Mouse (Mus musculus) megakaryocyte, embryonic 14.5 days (primary cell): Measurements from ENCODE around the gene Cbfb. TPM values are rescaled to one million over a fixed set of nuclear protein-coding genes. Genes with fewer than 3 reads are reported as not detected.
A peak's percentile ranks its signal among the peaks of the same experiment; 100 is the strongest.
"Not testable (repeated sequence)": the region's sequence is repeated elsewhere in the genome, so short reads cannot be mapped to it uniquely, and the experiment has no call there.

Experiments
- H3K27me3 ChIP-seq: replicated peaks from 2 replicates; pipeline ENCODE3; 2012; ENCODE audit warnings: inconsistent platforms
- H3K36me3 ChIP-seq: replicated peaks from 2 replicates; pipeline ENCODE3; 2012; ENCODE audit warnings: low read length, inconsistent platforms, mixed read lengths
- H3K4me1 ChIP-seq: 2 replicates; pipeline ENCODE4 v1.6.1; 2012; ENCODE audit warnings: inconsistent platforms
- H3K4me3 ChIP-seq: replicated peaks from 2 replicates; pipeline ENCODE3; 2012; ENCODE audit warnings: moderate library complexity, mild to moderate bottlenecking, inconsistent platforms
- H3K9me3 ChIP-seq: 2 replicates; pipeline ENCODE4 v1.6.1; 2012; ENCODE audit warnings: inconsistent platforms
- FLI1 ChIP-seq: IDR thresholded peaks from 2 replicates; pipeline ENCODE4 v1.6.1; 2012; ENCODE audit warnings: low read length, inconsistent platforms, mixed read lengths
- GATA1 ChIP-seq: IDR thresholded peaks from 3 replicates; pipeline ENCODE4 v1.6.1; 2012; ENCODE audit warnings: mixed read lengths, low read length, inconsistent platforms, borderline replicate concordance
- polyA plus RNA-seq: library from polyadenylated mRNA; stranded (reverse); fragments of >175 nt; gene quantifications from 2 replicates; pipeline ENCODE4 v1.2.3, GENCODE M21; 2012; ENCODE audit warnings: low replicate concordance; ENCODE audit not compliant: insufficient read depth

Gene Cbfb
- polyA plus RNA-seq, 1 experiment, result 15.3 TPM

- no peak overlapping the region for H3K4me3 ChIP-seq
- no peaks in the 10 kb centered on the region for H3K36me3 ChIP-seq
- H3K4me1 ChIP-seq, result peaks cover 13% of the 10 kb centered on the region
- no peak for TF ChIP-seq FLI1
- no peak for TF ChIP-seq GATA1
- H3K9me3 ChIP-seq, result no peaks in the 10 kb centered on the region
- peaks cover 43% of the 10 kb centered on the region for H3K27me3 ChIP-seq
Observed at GRCm38 (mm10) chr8:105157555-105157954, 12.9 kb upstream of the Cbfb start.

DNA sequence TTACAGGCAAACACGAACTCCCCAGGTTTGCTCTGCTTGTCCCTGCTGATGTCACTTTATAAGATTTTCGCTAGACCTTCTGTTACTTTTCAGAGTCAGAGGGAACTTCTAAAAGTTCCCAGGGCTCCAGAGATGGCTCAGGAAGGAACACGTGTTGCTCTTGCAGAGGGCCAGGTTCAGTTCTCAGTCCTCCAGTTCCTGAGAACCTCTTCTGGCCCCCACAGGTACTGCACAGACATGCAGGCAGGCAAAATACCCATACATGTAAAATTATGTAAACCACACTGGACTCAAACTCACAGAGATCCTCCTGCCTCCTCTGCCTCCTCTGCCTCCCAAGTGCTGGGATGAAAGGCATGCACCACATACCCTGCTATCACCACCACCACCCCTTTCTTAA lies 12.4 kb upstream of the Cbfb start:
- H3K4me1 ChIP-seq, result peaks cover 7% of the 10 kb centered on the region
- no peak overlapping the region for H3K4me3 ChIP-seq
- TF ChIP-seq FLI1, result no peak
- no peak for TF ChIP-seq GATA1
- H3K27me3 ChIP-seq, result peaks cover 38% of the 10 kb centered on the region
- H3K9me3 ChIP-seq, result no peaks in the 10 kb centered on the region
- no peaks in the 10 kb centered on the region for H3K36me3 ChIP-seq

DNA sequence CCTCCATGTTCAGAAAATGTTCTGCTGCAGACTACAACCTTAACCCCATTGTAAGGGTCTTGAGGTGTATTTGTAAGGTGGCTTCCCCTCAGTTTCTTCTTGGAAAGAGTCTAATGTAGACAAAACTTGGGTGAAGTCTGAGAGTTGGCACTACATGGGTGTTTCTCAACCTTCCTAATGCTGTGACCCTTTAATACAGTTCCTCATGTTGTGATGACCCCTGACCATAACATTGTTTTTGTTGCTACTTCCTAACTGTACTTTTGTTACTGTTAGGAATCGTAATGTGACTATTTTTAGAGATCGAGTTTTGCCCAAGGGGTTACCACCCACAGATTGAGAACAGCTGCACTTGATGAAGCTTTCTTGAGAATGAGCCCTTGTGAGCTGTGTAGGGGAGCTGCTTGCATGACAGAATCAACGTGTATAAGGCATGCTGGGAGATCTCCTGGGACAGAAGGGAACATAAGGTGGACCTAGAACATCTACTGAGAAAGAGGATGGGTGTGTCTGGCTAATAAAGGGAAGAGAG lies 9.3 kb upstream of the Cbfb start:
- no peaks in the 10 kb centered on the region for H3K36me3 ChIP-seq
- no peaks in the 10 kb centered on the region for H3K9me3 ChIP-seq

GRCm38 (mm10) chr8:105164272-105164902 lies 6.1 kb upstream of the Cbfb start:
- Histone ChIP-seq H3K9me3 (no peaks in the 10 kb centered on the region), H3K27me3 (peaks cover 8% of the 10 kb centered on the region), H3K36me3 (no peaks in the 10 kb centered on the region), H3K4me3 (no peak overlapping the region), H3K4me1 (peaks cover 34% of the 10 kb centered on the region)
- TF ChIP-seq GATA1 (no peak), FLI1 (no peak)

More for the DNA sequence above, 9.3 kb upstream of the Cbfb start:
- Histone ChIP-seq H3K4me1 (peaks cover 30% of the 10 kb centered on the region), H3K4me3 (no peak overlapping the region), H3K27me3 (peaks cover 18% of the 10 kb centered on the region)
- TF ChIP-seq GATA1 (no peak), FLI1 (no peak)

DNA sequence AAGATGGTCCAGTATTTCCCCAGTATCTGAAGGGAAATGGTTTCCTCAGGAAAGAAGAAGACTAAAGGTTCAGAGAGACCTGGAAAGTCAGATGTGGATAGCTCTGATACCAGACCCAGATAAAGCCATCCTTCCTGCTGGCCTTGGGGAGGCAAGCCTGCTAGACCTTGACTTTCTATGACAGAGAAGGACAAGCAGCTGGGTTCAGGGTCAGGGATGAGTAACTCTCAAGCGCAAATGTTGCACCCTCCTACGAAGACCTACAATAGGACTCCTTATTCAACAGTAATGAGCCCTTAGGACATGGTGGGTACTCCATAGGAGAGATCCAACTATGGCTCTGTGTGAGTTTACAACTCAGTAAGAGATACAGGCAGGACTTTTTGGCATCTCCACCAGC lies 5.3 kb upstream of the Cbfb start:
- TF ChIP-seq FLI1, result no peak
- no peak for TF ChIP-seq GATA1
- Histone ChIP-seq H3K4me3 (no peak overlapping the region), H3K4me1 (peaks cover 40% of the 10 kb centered on the region), H3K9me3 (no peaks in the 10 kb centered on the region), H3K36me3 (no peaks in the 10 kb centered on the region), H3K27me3 (peaks cover 7% of the 10 kb centered on the region)

DNA sequence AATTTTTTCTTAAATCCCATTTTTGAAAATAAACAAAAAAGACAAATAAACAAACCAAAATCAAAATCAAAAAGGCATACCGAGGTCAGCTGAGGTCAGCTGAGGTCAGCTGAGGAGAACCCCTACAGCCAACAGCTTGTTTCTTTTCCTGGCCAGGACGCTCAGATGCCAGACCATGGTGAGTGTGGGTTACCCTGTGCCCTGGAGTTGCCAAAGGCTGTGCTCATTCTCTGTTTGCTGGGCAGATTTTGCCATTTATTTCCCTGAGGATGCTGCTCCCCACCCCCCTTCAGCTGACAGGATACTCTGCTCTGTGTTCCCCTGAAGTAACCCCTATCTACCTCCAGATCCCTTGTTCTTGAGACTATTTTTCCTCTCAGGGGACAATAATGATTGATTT lies 3.4 kb upstream of the Cbfb start:
- H3K36me3 ChIP-seq, result no peaks in the 10 kb centered on the region
- H3K4me1 ChIP-seq, result peaks cover 42% of the 10 kb centered on the region
- peaks cover 4% of the 10 kb centered on the region for H3K27me3 ChIP-seq
- H3K4me3 ChIP-seq, result no peak overlapping the region
- TF ChIP-seq GATA1 (no peak), FLI1 (no peak)
- no peaks in the 10 kb centered on the region for H3K9me3 ChIP-seq

DNA sequence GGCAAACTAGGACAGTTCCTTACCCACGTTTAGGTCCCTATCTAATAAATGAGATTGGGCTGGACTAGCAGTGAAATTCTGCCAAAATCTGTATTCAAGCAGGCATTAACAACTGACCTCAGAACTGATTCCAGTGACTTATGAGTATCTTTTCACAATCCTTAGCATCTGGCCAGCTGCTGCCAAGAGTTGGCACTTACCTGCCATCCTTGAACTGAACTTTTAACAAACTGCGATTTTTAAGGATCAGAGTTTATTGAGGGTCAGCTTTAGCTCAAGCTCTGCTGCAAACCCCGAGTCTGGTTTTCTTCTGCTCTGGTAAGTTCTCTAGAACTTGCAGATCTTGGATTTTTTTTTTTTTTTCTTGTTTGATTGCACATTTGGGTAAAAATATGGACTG lies 892 bp upstream of the Cbfb start:
- Histone ChIP-seq H3K36me3 (peaks cover 2% of the 10 kb centered on the region), H3K4me1 (peaks cover 40% of the 10 kb centered on the region), H3K27me3 (peaks cover 4% of the 10 kb centered on the region), H3K9me3 (no peaks in the 10 kb centered on the region), H3K4me3 (no peak overlapping the region)
- TF ChIP-seq FLI1 (no peak), GATA1 (no peak)

DNA sequence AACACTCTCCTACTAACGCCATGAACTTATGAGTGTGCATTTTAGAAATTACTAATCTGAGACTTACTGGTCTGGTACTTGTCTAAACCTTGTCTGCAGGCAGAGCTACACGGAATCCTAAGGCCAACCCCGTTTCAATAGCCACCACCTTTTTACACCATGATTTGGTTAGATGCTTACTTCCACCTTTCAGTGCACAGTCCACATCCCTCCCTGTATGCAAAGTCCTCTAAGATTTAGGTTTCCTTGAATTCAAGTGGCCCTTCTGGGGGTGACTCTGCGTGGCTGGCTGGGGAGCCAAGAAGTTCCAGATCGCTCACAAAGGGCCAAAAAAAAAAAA lies 463 bp upstream of the Cbfb start:
- H3K36me3 ChIP-seq, result peaks cover 4% of the 10 kb centered on the region
- peaks cover 4% of the 10 kb centered on the region for H3K27me3 ChIP-seq
- H3K4me1 ChIP-seq, result peaks cover 36% of the 10 kb centered on the region

GRCm38 (mm10) chr8:105171116-105172002 lies 885 bp downstream of the Cbfb start:
- H3K4me3 ChIP-seq, result peak overlapping the region; percentile 94
- H3K4me1 ChIP-seq, result peaks cover 31% of the 10 kb centered on the region
- no peak for TF ChIP-seq GATA1
- TF ChIP-seq FLI1, result no peak
- no peaks in the 10 kb centered on the region for H3K9me3 ChIP-seq
- peaks cover 4% of the 10 kb centered on the region for H3K27me3 ChIP-seq
- peaks cover 10% of the 10 kb centered on the region for H3K36me3 ChIP-seq

More for the DNA sequence above, 463 bp upstream of the Cbfb start:
- peak overlapping the region; percentile 94 for H3K4me3 ChIP-seq
- H3K9me3 ChIP-seq, result no peaks in the 10 kb centered on the region
- TF ChIP-seq FLI1, result no peak
- no peak for TF ChIP-seq GATA1

- Histone ChIP-seq H3K27me3 (peaks cover 4% of the 10 kb centered on the region), H3K4me3 (peak overlapping the region; percentile 94), H3K9me3 (no peaks in the 10 kb centered on the region), H3K36me3 (peaks cover 17% of the 10 kb centered on the region), H3K4me1 (peaks cover 31% of the 10 kb centered on the region)
- TF ChIP-seq GATA1, result no peak
- TF ChIP-seq FLI1, result no peak
Observed at GRCm38 (mm10) chr8:105172003-105172362, 1.5 kb downstream of the Cbfb start.

DNA sequence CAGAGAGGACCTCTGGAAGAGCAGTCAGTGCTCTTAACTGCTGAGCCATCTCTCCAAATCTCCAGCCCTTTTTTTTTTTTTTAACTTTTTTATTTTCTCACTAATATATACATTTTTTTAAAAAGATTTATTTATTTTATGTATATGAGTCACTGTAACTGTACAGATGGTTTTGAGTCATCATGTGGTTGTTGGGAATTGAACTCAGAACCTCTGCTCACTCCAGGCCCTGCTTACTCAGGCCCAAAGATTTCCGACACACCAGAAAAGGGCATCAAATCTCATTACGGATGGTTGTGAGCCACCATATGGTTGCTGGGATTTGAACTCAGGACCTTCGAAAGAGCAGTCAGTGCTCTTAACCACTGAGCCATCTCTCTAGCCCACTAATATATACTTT lies 4.8 kb downstream of the Cbfb start:
- H3K27me3 ChIP-seq, H3K4me3 ChIP-seq, H3K9me3 ChIP-seq: not testable (repeated sequence)
- peaks cover 30% of the 10 kb centered on the region for H3K36me3 ChIP-seq
- peaks cover 16% of the 10 kb centered on the region for H3K4me1 ChIP-seq
